Mouse (Mus musculus) left cerebral cortex, postnatal 10 days (tissue): ENCODE results near the gene Klhl23. TPM values are rescaled to one million over a fixed set of nuclear protein-coding genes. Genes with fewer than 3 reads are reported as not detected.

Experiments used
- DNase-seq, 2 experiments: peaks; one replicate each; pipeline ENCODE4 v3.0.0; 2021 to 2022; ENCODE audit warnings: low spot score in 2 of 2, mixed read lengths in 1 of 2; ENCODE audit errors: extremely low spot score in 1 of 2
- intact Hi-C: fragments of 180-260 bp; cut with DNase I; formaldehyde crosslinking; loops from one replicate; pipeline ENCODE4 v1.15.1; 2025
- total RNA-seq, 2 experiments: library from RNA; stranded (reverse); gene quantifications; 2 replicates each; pipeline ENCODE4 v1.2.3; 2021

The Klhl23 gene
- total RNA-seq, 2 experiments from 2014 or later: 130 to 143 TPM

GRCm38 (mm10) chr2:69885451-69886305 lies 63.9 kb downstream of the Klhl23 start, which contains the start of gene Mettl5:
Gene Mettl5 (minus strand): TSS chr2:69885615.
- intact Hi-C loops: no loop called here
- peak; percentile 88 to 95 for DNase-seq

Other genes starting within 250 kb of the Klhl23 start
- under 1 TPM; 0.12 to 0.15 TPM for gene Lrp2, start 235.9 kb upstream of the Klhl23 start, total RNA-seq
- 10 to 100 TPM; 29.2 to 29.6 TPM for gene Bbs5, start 174.8 kb upstream of the Klhl23 start, total RNA-seq
- gene Klhl41, start 151.8 kb upstream of the Klhl23 start, total RNA-seq: 1 to 10 TPM; 1.7 TPM
- 10 to 100 TPM; 20.6 to 21.6 TPM for gene Fastkd1, start 108.4 kb upstream of the Klhl23 start, total RNA-seq
- gene Ppig, start 99.4 kb upstream of the Klhl23 start, total RNA-seq: 10 to 100 TPM; 55.4 to 59.5 TPM
- 1 to 10 TPM; 2.4 to 2.5 TPM for gene Ccdc173, start 32.4 kb upstream of the Klhl23 start, total RNA-seq
- gene Phospho2, start 32.3 kb upstream of the Klhl23 start, total RNA-seq: 10 to 100 TPM; 15.8 to 19.0 TPM
- gene Ssb, start 39.6 kb downstream of the Klhl23 start, total RNA-seq: 100 to 1,000 TPM; 138 to 143 TPM
- 10 to 100 TPM; 12.3 to 14.8 TPM for gene Mettl5, start 63.7 kb downstream of the Klhl23 start, total RNA-seq
- 100 to 1,000 TPM; 132 to 142 TPM for gene Ubr3, start 75.3 kb downstream of the Klhl23 start, total RNA-seq
- 1 to 10 TPM; 1.1 to 1.9 TPM for gene Myo3b, start 217.2 kb downstream of the Klhl23 start, total RNA-seq